Mouse (Mus musculus): ENCODE measurements around the gene Btbd17. TPM values are rescaled to one million over a fixed set of nuclear protein-coding genes. Genes with fewer than 3 reads are reported as not detected.

Btbd17 gene
- polyA plus RNA-seq, 1 experiment from 2014 or later, result 4.2 TPM

- Histone ChIP-seq H3K9ac (no peak overlapping the region), H3K27ac (replicated peaks) (no peak overlapping the region), H3K4me1 (no peaks in the 10 kb centered on the region), H3K4me2 (replicated peaks) (no peak overlapping the region), H3K36me3 (no peaks in the 10 kb centered on the region), H3K27me3 (no peaks in the 10 kb centered on the region), H3K9me3 (replicated peaks) (no peaks in the 10 kb centered on the region), H3K4me3 (replicated peaks) (no peak overlapping the region)
- 84% methylated on average over 1 of the region's 1 CpGs for WGBS
- no peak for ATAC-seq (ENCODE audit: insufficient number of reproducible peaks, low FRiP score, low TSS enrichment, low read depth)
Measured at GRCm38 (mm10) chr11:114801906-114802305, 6.2 kb upstream of the Btbd17 start.

- H3K9ac ChIP-seq, result no peak within 1 kb of the TSS
- H3K9me3 ChIP-seq (replicated peaks), result no peaks in the 10 kb centered on the region
- peaks cover 10% of the 10 kb centered on the region for H3K27me3 ChIP-seq
- no peak for ATAC-seq (ENCODE audit: insufficient number of reproducible peaks, low FRiP score, low TSS enrichment, low read depth)
- no peak within 1 kb of the TSS for H3K27ac ChIP-seq (replicated peaks)
- H3K4me3 ChIP-seq (replicated peaks), result no peak within 1 kb of the TSS
- H3K36me3 ChIP-seq, result no peaks in the 10 kb centered on the region
- H3K4me2 ChIP-seq (replicated peaks), result no peak within 1 kb of the TSS
- peaks cover 15% of the 10 kb centered on the region for H3K4me1 ChIP-seq
- WGBS, result 91% methylated on average over 3 of the region's 3 CpGs
Measured at GRCm38 (mm10) chr11:114798624-114799023, 2.9 kb upstream of the Btbd17 start, which contains the start of gene Gpr142. Gene Gpr142 (plus strand): TSS chr11:114798924.

DNA sequence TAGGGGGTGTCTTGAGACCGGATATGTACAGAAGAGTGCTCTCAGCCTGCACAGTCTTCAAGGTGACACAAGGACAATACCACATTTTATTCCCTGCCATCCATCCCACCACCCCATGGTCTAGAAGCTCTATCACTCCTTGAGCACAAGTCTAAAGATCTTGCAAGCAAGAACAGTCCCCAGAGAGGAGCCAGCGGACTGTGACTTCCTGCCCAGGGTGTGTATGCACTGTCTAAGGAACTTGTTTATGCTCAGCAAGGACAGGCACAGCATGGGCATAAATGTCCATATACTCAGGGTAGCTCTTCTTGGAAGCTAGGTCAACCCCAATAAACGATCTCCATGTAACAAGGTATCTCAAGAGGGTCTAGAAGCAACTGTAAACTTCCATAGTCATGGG, 2.2 kb upstream of the Btbd17 start:
- no peak overlapping the region for H3K9ac ChIP-seq
- 82% methylated on average over 3 of the region's 3 CpGs for WGBS
- no peaks in the 10 kb centered on the region for H3K9me3 ChIP-seq (replicated peaks)
- H3K4me1 ChIP-seq, result peaks cover 15% of the 10 kb centered on the region
- no peak for ATAC-seq (ENCODE audit: insufficient number of reproducible peaks, low FRiP score, low TSS enrichment, low read depth)
- H3K36me3 ChIP-seq, result no peaks in the 10 kb centered on the region
- H3K27me3 ChIP-seq, result peaks cover 16% of the 10 kb centered on the region
- no peak overlapping the region for H3K4me3 ChIP-seq (replicated peaks)
- no peak overlapping the region for H3K4me2 ChIP-seq (replicated peaks)
- H3K27ac ChIP-seq (replicated peaks), result no peak overlapping the region

GRCm38 (mm10) chr11:114797176-114797575, 1.4 kb upstream of the Btbd17 start:
- Histone ChIP-seq H3K36me3 (no peaks in the 10 kb centered on the region), H3K27ac (replicated peaks) (no peak overlapping the region), H3K4me2 (replicated peaks) (no peak overlapping the region), H3K4me1 (peaks cover 20% of the 10 kb centered on the region), H3K4me3 (replicated peaks) (no peak overlapping the region), H3K9me3 (replicated peaks) (no peaks in the 10 kb centered on the region), H3K9ac (no peak overlapping the region), H3K27me3 (peaks cover 24% of the 10 kb centered on the region)
- 89% methylated on average over 7 of the region's 7 CpGs for WGBS
- ATAC-seq (ENCODE audit: insufficient number of reproducible peaks, low FRiP score, low TSS enrichment, low read depth), result no peak

- Histone ChIP-seq H3K27ac (replicated peaks) (peak overlapping the region; percentile 53), H3K36me3 (no peaks in the 10 kb centered on the region), H3K9me3 (replicated peaks) (no peaks in the 10 kb centered on the region), H3K4me3 (replicated peaks) (peak overlapping the region; percentile 34), H3K4me2 (replicated peaks) (peak overlapping the region; percentile 56), H3K9ac (no peak overlapping the region), H3K4me1 (peaks cover 30% of the 10 kb centered on the region), H3K27me3 (peaks cover 43% of the 10 kb centered on the region)
- peak; percentile 77 for ATAC-seq (ENCODE audit: insufficient number of reproducible peaks, low FRiP score, low TSS enrichment, low read depth)
- WGBS, result 2% methylated on average over 7 of the region's 7 CpGs
Measured at GRCm38 (mm10) chr11:114795231-114795746, 456 bp downstream of the Btbd17 start.

DNA sequence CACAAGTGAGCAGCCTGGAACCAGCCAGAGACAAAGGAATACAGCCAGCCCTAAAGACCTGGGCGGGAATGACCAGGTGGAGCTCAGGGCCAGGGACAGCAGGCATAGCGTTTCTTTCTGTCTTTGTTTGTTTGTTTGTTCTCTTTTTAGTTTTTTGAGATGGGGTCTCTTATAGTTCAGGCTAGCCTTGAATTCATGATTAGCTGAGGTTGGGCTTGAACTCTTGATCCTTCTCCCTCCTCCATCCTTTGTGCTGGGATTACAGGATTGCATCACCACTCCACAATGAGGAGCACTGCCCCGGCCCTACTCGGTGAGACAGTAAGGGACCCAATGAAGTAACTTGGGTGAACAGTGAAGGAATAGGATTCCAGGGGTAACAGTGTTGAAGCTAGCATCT, 1.1 kb downstream of the Btbd17 start:
- H3K4me1 ChIP-seq, result peaks cover 30% of the 10 kb centered on the region
- peaks cover 49% of the 10 kb centered on the region for H3K27me3 ChIP-seq
- ATAC-seq (ENCODE audit: insufficient number of reproducible peaks, low FRiP score, low TSS enrichment, low read depth), result no peak
- no peak overlapping the region for H3K4me3 ChIP-seq (replicated peaks)
- no peak overlapping the region for H3K9ac ChIP-seq
- no peak overlapping the region for H3K4me2 ChIP-seq (replicated peaks)
- H3K36me3 ChIP-seq, result no peaks in the 10 kb centered on the region
- H3K27ac ChIP-seq (replicated peaks), result no peak overlapping the region
- WGBS, result 48% methylated on average over 4 of the region's 4 CpGs
- no peaks in the 10 kb centered on the region for H3K9me3 ChIP-seq (replicated peaks)

GRCm38 (mm10) chr11:114793868-114794545, 1.7 kb downstream of the Btbd17 start:
- Histone ChIP-seq H3K9ac (no peak overlapping the region), H3K4me2 (replicated peaks) (no peak overlapping the region), H3K27ac (replicated peaks) (no peak overlapping the region), H3K4me3 (replicated peaks) (no peak overlapping the region), H3K27me3 (peaks cover 56% of the 10 kb centered on the region), H3K4me1 (peaks cover 34% of the 10 kb centered on the region), H3K9me3 (replicated peaks) (no peaks in the 10 kb centered on the region), H3K36me3 (no peaks in the 10 kb centered on the region)
- ATAC-seq (ENCODE audit: insufficient number of reproducible peaks, low FRiP score, low TSS enrichment, low read depth), result no peak
- WGBS, result 69% methylated on average over 19 of the region's 19 CpGs

- Histone ChIP-seq H3K9me3 (replicated peaks) (no peaks in the 10 kb centered on the region), H3K4me3 (replicated peaks) (no peak overlapping the region), H3K36me3 (no peaks in the 10 kb centered on the region), H3K27ac (replicated peaks) (no peak overlapping the region), H3K27me3 (peaks cover 64% of the 10 kb centered on the region), H3K9ac (no peak overlapping the region), H3K4me2 (replicated peaks) (no peak overlapping the region), H3K4me1 (peaks cover 37% of the 10 kb centered on the region)
- no peak for ATAC-seq (ENCODE audit: insufficient number of reproducible peaks, low FRiP score, low TSS enrichment, low read depth)
- 46% methylated on average over 5 of the region's 5 CpGs for WGBS
Measured at GRCm38 (mm10) chr11:114792931-114793494, 2.7 kb downstream of the Btbd17 start.

GRCm38 (mm10) chr11:114791891-114792411, 3.8 kb downstream of the Btbd17 start:
- Histone ChIP-seq H3K9me3 (replicated peaks) (no peaks in the 10 kb centered on the region), H3K27me3 (peaks cover 74% of the 10 kb centered on the region), H3K36me3 (no peaks in the 10 kb centered on the region), H3K9ac (no peak overlapping the region), H3K27ac (replicated peaks) (no peak overlapping the region), H3K4me1 (peaks cover 37% of the 10 kb centered on the region), H3K4me3 (replicated peaks) (peak overlapping the region; percentile 44), H3K4me2 (replicated peaks) (peak overlapping the region; percentile 79)
- under 1% methylated on average over 59 of the region's 59 CpGs for WGBS
- no peak for ATAC-seq (ENCODE audit: insufficient number of reproducible peaks, low FRiP score, low TSS enrichment, low read depth)

DNA sequence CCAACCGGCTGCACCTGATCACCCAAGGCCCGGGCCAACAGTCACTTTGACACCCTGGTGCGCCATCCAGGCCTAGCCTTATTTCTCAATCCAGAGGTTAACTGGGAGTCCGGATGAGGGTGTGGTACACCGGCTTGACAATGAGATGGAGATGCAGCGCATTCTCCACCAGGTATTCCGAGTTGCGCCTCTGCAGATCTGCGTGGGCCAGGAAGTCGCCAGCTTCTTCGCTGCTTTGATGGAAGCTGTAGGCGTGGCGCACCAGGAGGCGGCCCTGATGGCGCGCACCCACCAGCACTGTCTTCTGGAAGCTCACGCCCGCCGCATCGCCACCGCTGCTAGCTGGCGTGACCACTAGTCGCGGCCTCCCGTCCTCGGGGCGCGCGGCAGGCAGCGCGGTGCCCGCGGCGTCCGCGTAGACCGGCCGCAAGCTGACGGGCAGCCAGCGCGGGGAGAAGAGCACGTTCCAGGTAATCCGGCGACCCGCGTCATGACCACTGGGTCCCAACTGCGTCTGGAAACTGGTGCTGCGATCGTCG, 4.3 kb downstream of the Btbd17 start:
- Histone ChIP-seq H3K9me3 (replicated peaks) (no peaks in the 10 kb centered on the region), H3K4me2 (replicated peaks) (peak overlapping the region; percentile 79), H3K27me3 (peaks cover 80% of the 10 kb centered on the region), H3K36me3 (no peaks in the 10 kb centered on the region), H3K9ac (no peak overlapping the region), H3K27ac (replicated peaks) (no peak overlapping the region), H3K4me3 (replicated peaks) (peak overlapping the region; percentile 44), H3K4me1 (peaks cover 40% of the 10 kb centered on the region)
- WGBS, result 3% methylated on average over 50 of the region's 50 CpGs
- ATAC-seq (ENCODE audit: insufficient number of reproducible peaks, low FRiP score, low TSS enrichment, low read depth), result no peak

- Histone ChIP-seq H3K27ac (replicated peaks) (no peak overlapping the region), H3K9me3 (replicated peaks) (no peaks in the 10 kb centered on the region), H3K4me2 (replicated peaks) (no peak overlapping the region), H3K4me3 (replicated peaks) (no peak overlapping the region), H3K9ac (no peak overlapping the region), H3K4me1 (peaks cover 41% of the 10 kb centered on the region), H3K36me3 (no peaks in the 10 kb centered on the region), H3K27me3 (peaks cover 85% of the 10 kb centered on the region)
- 33% methylated on average over 4 of the region's 4 CpGs for WGBS
- no peak for ATAC-seq (ENCODE audit: insufficient number of reproducible peaks, low FRiP score, low TSS enrichment, low read depth)
Measured at GRCm38 (mm10) chr11:114790841-114791240, 4.9 kb downstream of the Btbd17 start.

All from embryonic facial prominence, embryonic 15.5 days (tissue).